Mouse (Mus musculus) mesoderm, embryonic 11.5 days (tissue): Measurements from ENCODE around the gene Tm9sf2.
"Not testable (repeated sequence)": the region's sequence is repeated elsewhere in the genome, so short reads cannot be mapped to it uniquely, and the experiment has no call there.

Source experiments
- DNase-seq: peaks from one replicate; pipeline ENCODE4 v3.0.0-alpha.2; 2012; ENCODE audit warnings: low read depth, low spot score

Gene Tm9sf2

DNA sequence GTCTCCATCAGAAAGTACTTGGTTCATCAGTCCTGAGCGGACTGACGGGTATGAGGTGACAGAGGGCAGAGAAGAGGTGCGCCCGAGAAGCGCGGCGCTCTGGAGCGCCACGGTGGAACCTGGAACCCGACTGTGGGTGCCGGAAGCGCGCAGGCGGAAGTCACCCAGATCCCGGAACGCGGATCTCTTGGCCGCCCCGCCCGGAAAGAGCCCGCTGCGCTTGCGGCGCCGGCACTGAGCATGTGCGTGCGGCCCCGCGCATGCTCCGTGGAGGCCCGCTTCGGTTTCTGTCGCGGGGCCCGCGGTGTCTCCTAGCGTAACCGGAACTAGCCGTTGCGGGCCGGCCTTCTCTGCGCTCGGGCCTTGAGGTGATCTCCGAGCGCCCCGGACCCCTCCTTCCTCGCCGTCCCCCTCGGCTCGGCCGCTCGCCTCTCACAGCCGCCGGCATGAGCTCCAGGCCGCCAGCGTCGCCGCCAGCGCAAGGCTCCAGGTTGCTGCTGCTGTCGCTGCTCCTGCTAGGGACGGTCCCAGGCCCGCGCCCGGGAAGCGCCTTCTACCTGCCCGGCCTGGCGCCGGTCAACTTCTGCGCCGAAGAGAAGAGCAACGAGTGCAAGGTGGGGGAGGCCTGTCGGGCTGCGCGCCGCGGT, at the start of gene Tm9sf2:
Tm9sf2 (plus strand) TSS at position 217 of the 647 bp plus-strand sequence.
- DNase-seq = peak; percentile 94

DNA sequence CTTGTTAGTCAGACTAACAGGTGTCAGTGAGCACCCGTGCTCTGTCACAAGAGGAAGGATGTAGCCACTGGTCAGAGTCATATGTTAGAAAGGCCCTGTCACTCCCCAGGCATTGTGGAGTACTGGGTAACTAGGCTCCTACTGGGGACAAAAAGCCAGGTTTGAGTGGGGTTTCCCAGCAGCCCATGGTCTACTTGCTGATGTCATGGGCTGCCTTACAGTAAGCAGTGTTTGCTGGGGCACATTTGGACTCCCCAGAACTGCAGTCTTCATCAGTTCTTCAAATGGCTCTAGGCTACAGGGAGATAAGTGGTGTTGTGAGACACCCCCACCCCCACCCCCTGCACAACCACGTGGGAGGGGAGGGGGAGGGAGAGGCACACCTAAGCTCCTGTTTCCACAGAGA, 48.9 kb upstream of the Tm9sf2 start:
- no peak for DNase-seq

- DNase-seq = peak; percentile 79
Observed at GRCm38 (mm10) chr14:122060642-122061041, 46.2 kb upstream of the Tm9sf2 start.

- no peak for DNase-seq
Observed at GRCm38 (mm10) chr14:122061376-122061775, 45.5 kb upstream of the Tm9sf2 start.

DNA sequence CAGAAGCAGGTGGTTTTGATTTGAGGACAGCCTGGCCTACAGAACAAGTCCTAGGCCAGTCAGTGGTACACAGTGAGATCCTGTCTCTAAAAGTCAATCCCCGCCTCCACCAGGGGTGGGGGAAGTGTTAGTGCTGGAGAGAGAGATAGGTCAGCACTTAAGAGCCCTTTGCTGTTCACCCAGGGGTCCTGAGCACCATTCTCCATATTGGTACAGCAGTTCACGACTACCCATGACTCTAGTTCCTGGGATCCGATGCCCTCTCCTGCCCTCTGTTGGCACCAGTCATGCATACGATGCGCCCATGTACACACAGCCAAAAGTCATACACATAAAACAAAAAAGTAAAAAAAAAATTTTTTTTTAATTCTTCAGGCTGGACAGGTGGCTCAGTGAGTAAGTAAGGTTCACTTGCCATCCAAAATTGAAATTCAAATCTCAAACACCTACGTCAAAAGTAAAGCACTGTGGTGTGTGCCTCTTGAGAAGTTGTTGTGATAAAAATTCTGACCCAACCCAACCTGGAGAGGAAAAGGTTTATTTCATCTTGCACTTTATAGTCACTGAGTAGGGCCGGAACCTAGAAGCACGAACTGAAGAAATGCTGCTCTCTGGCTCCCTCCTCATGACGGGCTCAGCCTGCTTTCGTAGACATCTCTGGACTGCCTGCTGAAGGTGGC, 44.3 kb upstream of the Tm9sf2 start:
- no peak for DNase-seq

- no peak for DNase-seq
Observed at GRCm38 (mm10) chr14:122063599-122063998, 43.2 kb upstream of the Tm9sf2 start.

- DNase-seq = peak; percentile 74
Observed at GRCm38 (mm10) chr14:122064519-122064918, 42.3 kb upstream of the Tm9sf2 start.

GRCm38 (mm10) chr14:122066243-122066642, 40.6 kb upstream of the Tm9sf2 start:
- DNase-seq = no peak

DNA sequence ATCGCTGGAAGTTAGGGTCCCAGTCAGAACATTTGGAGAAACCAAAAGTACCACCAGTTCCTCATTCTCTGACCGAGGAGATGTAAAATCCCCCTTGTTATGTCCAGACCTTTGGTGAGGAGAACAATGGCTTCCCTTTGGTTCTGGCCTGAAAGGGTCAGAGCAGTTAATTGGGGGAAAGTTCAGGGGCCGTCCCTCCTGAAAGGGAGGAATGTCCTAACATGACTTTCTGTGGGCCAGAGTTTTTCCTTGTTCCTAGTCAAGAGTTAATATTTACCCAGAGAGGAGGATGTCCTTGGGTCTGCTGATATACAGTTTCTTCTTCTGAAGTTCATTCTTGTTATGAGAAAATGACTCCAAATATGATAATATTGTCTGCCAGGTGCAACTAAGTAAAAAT, 38.8 kb upstream of the Tm9sf2 start:
- DNase-seq = not testable (repeated sequence)

DNA sequence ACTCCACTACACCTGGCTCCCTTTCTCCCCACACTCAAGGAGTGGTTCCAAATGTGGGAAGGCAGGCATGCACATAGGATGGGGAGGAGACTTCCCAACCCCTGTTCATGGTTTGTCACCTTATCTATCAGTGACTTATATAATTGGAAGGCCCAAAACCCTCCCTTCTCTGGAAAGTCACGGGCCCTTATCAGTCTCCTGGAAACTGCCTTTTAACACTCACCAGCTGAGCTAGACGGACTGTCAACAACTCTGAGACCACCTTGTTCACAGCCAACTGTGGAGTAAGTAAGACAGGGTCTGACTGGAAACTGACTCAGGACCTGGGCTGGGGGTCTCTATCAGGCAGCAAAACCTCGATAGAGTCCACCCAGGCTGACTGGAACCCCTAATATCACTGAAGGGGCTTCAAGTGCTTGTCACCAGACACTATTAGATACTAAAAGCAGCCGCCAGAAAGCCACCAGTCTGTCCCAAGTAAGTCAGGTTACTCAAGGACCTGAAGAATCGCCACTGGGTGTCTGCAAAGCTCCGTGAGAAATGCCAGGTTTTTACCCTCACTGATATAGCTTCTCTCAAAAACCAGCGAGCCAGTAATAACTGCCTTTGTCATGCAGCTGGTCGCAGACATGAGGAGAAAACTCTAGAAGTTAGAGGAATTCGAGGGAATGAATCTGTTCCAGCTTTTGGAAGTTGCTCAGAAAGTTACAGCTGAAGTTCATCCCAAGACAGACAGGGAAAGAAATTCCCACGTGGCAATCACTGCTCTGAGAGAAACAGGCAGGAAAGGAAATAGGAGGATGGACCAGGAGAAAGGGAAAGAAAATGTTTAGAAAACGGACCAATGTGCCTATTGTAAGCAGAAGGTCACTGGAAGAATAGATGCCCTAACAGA, 37.8 kb upstream of the Tm9sf2 start:
- DNase-seq = no peak

DNA sequence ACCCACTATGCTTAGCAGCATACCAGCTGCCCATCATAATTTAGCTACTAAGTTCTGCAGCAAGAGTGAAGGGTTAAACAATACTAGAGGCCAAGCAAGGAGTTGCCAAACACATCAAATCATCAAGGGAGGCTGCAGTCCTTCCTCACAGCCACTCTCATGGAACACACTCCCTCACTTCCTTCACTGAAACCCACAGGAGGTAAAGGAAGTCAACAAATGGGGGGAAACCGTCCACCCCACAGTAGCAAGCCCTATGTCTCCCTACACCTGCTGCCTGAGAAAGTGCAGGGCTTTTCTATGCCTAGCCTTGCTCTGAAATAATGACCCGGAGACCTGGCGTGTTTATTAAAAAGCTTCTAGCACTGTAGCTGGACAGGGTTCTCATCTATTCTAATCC, 36.9 kb upstream of the Tm9sf2 start:
- DNase-seq = no peak

DNA sequence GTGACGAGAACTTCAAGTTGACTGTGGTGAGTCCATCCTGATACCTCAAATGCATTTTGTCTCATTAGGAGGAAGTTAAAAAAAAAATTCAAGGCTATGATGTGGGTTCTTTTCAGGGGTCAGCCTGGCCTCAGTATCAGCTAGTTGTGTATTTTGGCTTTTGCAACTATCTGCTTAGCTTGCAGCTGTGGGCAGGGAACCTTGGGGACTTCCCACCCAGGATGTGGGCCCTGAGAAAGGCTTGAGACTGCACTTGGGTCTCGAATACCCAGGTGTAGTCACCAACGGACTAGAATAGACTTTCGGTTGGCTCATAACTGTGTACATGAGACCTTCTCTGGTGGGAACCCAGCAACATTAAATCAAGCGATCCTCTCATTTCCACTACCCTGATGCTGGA, 33.4 kb upstream of the Tm9sf2 start:
- DNase-seq = no peak

- no peak for DNase-seq
Observed at GRCm38 (mm10) chr14:122074360-122074759, 32.5 kb upstream of the Tm9sf2 start.

DNA sequence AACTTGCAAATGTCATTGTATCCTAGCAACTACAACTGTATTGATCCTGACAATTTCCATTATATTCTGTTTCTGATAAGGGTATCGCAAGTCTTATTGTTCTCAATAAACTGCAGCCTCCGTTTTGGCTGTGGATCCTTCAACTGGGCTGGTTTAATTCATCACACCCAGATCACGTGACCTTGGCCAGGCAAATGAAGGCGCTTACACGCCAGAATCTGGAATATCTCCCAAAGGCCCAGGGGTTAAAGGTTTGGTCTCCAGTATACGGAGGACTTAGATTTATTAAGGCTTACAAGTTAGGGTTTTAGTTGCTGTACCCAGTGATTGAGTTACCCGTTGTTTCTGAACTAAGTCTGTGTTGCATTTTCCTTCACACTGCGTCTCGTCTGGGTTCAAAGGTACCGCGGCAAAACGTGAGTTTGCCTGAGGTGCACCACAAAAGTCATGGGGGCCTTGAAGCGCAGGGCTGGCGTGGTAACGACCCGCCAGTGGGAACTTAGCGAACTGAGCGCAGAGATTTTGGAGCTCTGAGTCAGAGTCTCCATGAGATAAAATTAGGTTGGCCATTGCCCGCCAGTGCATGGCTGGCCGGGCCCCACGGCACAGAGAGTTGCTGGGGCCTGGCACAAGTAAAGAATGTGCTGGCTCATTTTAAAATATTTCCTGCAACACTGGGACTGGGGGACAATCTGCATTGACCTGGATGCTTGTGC, 31.2 kb upstream of the Tm9sf2 start:
- no peak for DNase-seq

DNA sequence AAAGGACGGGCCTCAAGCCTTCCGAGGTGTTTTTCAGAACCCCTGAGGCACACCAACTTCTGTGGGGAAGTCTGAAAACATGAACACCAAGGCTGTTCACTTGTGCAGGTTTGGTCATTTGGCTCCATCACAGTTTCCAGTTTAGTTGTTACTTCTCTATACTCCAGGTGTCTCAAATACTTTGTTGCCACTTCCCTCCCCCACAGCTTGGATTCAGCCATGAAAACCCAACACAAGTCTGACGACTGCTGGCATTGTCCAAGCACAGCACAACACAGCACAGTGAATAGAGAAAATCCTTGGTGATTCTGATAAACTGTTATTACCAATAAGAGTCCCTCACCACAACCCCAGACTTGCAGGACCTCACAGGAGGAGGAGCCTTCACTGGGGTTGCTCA, 29.8 kb upstream of the Tm9sf2 start:
- DNase-seq = no peak

DNA sequence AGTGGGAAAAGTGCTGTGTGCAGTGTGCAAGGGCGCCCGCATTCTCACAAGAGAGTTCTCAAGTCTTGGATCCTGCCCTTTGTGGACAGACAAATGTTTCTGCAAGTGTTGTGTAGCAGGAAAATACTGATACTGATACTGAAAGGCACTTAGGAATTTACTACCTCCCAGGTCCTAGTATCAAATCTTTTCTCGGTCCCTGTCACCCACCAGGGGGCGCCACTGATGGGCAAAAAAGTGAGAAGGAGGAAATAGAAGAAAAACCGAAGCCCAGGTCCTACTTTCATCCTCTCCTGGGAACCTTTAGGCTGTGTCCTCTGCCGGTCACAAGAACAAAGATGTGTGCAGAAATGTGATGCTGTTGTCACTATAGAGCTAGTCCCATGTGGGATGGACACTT, 27.4 kb upstream of the Tm9sf2 start:
- DNase-seq = peak; percentile 55

GRCm38 (mm10) chr14:122079921-122080320, 26.9 kb upstream of the Tm9sf2 start:
- DNase-seq = no peak

DNA sequence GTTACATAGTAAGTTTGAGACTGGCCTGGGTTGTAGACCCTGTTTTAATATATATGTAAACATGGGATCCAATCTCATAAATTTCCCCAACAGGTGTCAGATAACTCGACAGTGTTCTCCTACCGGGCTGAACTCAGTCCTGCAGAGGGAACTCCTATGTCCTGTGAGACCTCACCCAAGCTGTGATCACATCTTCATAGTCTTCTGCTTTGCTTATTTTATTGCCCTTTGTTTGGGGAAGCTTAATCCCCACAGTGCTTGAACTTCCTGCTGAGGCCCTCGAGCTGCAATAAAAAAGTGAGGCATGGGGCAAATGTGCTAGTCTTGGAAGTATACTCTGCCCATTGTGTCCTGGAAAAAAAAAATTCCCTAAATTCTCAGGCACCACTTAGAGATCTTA, 25.5 kb upstream of the Tm9sf2 start:
- no peak for DNase-seq

- no peak for DNase-seq
Observed at GRCm38 (mm10) chr14:122083499-122083898, 23.3 kb upstream of the Tm9sf2 start.

DNA sequence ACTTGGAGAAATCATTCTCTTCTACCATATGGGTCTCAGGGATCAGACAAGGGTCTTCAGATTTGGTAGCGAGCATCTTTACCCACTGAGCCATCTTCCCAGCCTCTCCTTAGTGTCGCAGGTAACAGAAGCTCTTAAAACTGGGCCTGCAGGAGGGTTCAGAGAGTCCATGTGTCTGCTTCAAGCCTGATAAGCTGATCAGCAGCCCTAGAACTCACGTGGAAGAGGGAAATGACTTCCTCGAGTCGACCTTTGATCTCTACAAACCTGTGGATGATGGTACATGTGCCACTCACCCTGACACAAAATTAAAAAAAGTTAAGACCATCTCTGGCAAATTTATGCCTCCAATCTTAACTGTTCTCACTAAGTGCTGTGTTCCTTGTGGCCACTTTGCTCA, 18.9 kb upstream of the Tm9sf2 start:
- DNase-seq = no peak

DNA sequence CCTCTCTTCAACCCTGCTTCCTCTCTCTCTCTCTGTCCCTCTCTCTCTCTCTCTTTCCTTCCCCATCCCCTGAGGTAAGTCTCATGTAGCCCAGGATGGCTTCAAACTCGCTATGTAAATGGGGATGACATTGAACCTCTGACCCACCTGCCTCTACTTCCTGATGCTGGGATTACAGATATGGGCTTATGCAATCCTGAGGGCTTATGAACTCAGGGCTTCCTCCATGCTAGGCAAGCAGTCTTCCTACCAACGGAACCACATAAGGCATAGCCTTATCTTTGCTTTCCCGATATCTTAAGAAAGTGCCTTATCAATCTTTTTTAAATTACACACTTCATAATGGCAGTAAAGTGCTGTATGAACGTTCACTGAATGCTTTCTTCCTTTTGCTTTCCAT, 14.5 kb upstream of the Tm9sf2 start:
- DNase-seq = no peak

- DNase-seq = no peak
Observed at GRCm38 (mm10) chr14:122096331-122096730, 10.5 kb upstream of the Tm9sf2 start.
